Mouse (Mus musculus): ENCODE results near the gene Hist1h2ag.

Hist1h2ag gene

DNA sequence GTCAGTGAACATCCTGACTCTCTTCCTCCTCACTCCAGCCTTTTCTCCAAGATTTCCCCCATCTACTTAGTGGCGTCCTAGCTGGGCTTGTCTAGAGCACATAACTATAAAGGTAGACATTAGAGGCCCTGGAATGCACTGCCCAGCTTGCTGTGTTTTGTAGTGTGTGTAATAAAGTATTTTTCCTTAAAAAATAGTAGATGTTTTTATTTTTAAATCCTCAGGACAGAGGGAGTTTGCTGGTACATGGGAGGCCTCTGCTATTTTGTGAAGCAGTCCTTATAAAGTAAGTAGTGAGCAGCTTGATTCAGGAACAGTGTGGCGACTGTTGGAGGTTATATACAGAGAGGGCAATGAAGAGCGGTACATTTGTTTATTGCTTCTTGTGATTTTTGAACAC is 34.0 kb downstream of the Hist1h2ag start:
- no peak for ATAC-seq (ENCODE audit: low TSS enrichment)

DNA sequence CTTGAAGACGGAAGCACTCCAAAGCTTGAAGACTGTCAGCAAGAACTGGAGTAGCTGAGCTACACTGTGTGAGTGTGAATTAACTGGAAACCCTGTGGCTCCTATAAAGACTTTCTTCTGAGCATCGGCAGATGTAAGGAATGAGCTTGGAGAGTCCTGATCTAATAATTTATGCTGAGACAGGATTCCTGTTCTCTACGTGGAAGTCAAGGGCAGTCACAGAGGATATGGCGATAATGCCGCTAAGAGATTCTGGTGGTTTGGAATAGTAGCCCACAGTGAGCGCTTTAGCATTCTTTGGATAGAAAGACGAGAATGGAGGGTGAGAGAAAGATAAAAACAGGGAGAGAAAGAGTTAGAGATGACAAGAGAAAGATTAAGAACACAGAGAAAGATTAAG is 34.9 kb downstream of the Hist1h2ag start:
- ATAC-seq (ENCODE audit: low TSS enrichment), result no peak

DNA sequence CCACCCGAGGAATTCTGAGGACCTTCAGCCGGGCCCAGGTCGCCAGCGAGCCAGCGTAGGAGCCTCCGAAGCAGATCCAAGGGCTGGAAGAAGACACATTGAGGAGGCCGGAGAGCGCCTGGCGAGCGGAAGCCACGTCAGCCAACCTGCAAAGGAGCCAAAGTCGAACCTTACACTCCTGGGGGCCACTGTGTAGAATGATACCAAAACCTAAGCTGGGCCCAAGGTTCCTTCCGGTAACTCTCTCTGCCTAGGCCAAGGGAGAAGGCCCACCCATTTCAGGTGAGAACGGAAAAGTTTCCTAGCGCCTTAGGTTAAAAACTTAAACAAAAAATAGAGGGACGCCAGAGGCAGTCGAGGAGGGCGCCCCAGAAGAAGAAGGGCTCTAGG is 35.6 kb downstream of the Hist1h2ag start:
- ATAC-seq (ENCODE audit: low TSS enrichment), result no peak

DNA sequence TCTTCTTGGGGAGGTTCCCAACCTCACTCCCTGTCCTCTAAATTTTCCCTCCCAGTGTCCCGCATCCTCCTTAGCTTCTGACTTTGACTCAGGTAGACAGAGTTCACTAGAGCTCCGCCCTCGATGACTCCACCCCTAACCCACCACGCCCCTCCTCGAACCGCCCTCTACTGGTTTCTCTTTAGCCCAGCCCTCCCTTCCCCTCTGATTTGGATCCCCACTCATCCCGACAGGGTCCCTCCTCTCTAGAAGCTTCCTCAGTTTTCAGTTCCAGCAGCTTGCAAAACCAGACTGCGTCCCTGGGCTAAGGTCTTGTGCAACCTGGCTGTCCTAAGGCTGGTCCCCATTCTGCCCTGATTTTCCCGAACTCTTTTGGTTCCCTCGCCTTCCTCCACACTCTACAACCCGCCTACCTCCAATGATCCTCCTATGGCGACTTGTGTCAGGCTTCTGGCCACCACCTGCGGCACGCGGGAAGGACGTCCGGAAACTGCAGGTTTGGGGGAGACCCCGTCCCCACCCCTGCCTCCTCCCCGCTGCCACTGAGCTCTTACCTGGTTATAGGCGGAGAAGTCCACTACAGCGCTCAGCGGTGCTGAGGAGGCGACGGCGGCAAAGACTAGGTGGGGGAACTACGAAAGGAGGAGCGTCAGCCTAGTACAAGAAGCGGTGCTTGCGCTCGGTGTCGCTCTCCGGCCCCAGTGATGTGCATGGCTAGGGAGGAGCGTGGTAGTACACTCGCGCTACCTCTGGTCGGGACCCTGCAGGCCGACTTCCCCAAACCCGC is 36.2 kb downstream of the Hist1h2ag start:
- peak; percentile 74 for ATAC-seq (ENCODE audit: low TSS enrichment)

DNA sequence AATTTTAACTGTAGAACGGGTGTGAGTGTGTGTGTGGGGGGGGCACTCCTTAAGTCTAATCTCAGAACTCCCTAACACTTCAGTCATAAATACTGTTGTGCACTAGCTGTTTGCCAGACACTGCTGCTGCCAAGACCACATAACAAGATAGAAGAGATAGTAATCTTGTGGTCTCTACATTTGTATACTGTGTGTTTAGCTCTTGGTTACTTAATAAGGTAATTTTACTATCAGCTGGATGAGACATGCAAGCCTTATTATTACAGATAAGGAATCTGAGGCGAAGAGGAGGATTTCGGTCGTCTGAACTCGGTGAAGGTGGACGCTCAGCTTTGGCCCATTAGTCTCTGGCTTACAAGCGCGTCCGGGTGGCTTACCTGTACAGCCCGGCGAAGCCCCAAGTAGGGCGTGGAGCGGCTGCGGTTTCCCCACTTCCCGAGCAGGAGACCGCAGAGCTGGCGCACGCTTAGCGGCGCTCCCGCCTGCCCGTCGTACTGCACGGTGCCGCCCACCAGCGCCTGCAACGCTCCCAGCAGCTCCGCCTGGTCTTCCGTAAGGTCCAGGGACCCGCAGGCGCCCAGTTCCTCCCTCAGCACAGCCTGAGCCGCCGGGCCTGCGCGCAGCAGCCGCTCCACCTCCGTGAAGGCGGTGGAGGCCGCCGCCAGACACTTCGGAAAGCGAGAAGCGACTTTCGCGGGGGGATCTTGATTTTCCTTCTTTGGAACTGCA is 37.0 kb downstream of the Hist1h2ag start:
- ATAC-seq (ENCODE audit: low TSS enrichment), result peak; percentile 79

DNA sequence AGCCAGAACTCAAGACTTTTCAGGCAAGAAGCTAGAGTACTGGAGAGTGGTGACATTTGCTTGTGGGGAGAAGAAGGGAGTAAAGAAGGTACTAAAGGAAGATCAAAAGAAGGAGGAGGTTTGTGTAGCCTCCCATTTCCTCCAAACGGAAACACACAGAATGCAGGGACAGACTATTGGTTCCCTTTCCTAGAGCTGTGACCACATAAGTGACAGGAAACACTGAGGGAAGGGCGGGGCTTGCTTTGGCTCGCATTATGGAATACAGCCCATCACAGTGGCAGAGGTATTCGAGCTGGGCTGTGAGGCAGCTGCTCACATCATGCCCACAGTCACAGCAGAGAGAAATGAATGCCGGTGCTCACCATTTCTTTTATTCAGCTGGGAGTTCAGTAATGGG is 40.9 kb downstream of the Hist1h2ag start:
- no peak for ATAC-seq (ENCODE audit: low TSS enrichment)

DNA sequence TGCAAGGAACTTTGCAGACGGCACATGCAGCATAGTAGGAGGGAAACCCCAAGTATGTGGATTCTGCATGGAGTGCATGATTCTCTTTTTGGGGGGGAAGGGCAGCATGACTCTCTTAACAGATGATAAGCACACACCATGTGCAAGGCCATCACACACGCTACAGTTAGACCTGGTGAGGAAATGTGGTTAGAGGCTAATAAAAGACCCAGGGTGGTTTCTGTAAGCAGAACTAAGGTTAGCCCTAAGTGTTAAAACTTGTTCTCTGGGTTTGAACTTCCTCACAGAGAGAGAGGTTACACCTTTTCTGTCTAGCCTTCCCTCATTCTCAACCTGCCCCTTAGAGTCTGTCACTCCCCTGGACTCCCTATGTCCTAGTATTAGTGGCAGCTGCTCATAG is 41.4 kb downstream of the Hist1h2ag start:
- no peak for ATAC-seq (ENCODE audit: low TSS enrichment)

DNA sequence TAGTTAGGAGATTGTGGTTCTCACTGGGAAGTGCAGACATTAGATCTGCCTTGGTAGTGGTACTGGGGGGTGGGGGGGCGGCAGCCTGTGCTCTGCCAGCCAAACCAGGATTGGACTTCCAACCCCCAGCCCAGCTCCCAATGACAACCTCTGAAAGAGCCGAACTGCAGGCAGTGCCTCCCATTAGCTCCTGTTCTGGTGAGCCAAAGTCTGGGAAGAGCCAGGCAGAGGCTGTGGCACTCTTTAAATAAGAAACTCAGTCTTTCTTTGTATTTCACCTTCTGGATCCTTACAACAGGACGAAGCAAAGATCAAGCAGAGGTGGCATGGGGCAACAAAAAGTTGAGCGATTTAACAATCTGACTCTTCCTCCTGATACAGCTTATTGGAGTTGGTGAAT is 43.6 kb downstream of the Hist1h2ag start:
- ATAC-seq (ENCODE audit: low TSS enrichment), result no peak

DNA sequence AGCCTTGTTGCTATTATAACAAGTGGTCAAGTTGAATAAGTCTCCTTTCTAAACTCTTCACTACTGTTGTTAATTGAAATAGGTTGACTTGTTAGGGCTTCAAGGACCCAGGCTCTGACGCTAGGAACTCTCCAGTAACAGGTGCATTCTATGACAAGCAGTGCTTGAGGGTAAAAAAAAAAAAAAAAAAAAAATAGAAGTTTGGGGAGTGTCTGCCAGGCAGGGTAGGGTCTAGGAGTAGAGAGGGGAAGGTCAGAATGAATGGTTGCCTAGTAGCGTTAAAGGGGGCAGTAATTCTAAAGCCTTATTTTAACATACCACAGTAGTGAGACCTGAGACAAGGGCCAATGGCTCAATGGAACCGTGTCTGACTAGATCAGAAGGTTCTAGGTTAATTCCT is 44.3 kb downstream of the Hist1h2ag start:
- no peak for ATAC-seq (ENCODE audit: low TSS enrichment)

DNA sequence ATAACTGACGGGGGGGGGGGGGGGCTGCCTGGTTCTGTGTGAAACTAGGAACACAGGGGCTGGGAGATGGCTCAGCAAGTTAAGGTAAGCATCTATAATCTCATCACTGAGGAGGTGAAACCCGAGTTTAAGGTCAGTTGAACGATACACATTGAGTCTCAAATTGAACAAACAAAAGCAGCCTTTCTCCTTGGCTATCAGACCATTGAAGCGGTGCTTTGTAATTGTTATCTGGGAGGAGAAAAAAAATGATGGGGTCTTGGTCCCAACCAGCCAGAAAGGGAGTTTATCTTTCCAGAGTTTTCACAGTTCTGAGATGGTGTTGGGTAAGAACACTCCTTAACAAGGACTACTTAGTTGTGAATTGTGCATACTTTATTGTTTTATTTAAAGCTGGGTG is 44.9 kb downstream of the Hist1h2ag start:
- ATAC-seq (ENCODE audit: low TSS enrichment), result no peak

DNA sequence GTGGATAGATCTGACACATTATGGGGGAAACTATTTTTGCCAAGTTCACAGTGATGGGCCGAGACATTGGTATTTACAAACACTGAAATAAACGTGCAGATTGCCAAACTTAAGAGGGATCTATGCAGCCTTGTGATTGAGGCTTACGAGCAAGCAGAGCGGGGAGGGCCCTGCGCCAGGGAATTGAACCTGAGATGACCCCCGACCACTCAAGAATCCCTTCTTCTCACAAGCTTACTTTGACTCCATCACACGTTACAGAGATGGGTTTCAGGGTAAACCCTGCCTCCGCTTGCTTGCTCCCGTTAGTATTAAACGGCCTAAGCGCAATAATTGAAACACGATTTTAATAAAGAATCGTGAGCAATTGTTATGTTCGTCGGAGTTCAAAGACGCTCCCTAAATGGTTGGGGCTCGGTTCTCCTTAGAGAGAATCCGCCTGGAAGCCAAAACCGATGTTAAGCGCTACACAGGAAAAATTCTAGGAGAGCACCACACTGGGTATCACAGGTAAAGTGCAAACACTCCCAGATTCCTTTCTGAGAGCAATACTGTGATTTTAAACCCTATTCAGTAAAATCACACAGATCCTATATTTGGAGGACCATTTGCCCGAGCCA is 45.4 kb downstream of the Hist1h2ag start:
- ATAC-seq (ENCODE audit: low TSS enrichment), result no peak

DNA sequence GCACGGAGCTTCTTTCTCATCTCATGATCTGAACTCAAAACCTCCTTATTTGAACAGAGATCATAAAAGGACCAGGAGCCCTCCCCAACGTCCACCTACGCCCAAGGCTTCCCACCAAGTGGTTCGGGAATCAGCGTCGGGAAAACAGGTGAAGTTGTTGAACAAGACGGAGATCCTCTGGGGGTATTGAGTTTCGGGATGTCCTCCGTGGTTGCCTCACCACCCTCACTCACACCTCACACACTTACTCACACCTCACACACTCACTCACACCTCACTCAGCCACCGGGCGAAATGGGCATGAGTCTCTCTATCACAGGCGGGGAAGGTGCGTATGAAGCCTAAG is 45.9 kb downstream of the Hist1h2ag start:
- ATAC-seq (ENCODE audit: low TSS enrichment), result no peak

DNA sequence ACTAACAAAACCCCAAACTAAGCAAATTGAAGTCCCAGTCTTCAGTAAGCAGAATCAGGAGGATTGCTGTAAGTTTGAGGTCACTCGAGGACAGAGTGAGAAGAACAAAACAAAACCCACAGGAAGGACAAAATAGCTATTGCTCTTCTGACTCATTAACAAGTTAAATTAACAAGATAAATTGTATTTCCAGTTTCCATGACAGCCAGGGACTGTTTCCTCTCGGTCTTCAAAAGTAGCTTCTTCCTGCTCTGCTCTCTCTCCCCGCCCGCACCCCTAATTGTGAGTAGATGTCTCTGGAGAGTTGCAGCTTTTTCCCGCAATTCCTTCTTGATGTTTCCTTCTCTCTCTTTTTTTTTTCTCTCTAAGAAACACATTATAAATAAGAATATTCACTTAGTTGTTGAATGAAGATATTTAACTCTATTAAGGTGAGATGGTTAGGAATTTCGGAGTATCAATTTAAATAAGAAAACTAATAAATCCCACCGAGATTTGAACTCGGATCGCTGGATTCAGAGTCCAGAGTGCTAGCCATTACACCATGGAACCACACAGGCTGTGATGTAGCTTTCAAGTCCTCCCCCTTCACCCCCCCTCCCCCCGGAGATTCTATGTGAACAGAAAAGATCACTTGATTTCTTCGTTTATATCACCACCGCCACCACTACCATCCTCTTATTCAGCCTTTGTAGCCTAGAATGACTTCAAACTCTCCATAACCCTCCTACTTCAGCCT is 46.5 kb downstream of the Hist1h2ag start:
- no peak for ATAC-seq (ENCODE audit: low TSS enrichment)

DNA sequence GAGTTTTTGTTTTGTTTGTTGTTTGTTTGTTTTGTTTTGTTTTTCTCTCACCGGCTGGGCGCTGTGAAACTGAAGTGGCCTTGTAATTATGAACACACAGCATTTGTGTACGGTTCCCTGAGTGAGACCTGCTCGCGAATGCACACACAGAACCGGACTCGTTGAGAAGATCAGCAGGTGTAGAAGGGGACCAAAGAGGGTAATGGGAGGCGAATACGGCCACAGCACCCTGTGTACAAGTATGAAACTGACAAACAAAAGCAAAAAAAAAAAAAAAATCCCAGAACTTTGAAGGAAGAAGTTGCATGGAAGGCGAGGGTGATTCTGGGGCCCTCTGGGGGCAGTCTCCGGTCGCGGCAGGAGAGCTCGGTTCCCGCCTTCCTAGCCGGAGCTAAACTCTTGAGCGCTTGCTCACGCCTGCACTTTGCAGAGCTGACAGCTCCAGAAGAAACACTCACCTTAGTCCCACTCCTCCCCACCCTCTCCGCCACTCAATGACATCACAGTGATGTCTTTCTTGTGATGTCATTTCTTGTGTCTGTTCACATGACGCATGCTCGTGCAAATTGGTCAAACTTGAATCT is 47.3 kb downstream of the Hist1h2ag start:
- ATAC-seq (ENCODE audit: low TSS enrichment), result no peak

DNA sequence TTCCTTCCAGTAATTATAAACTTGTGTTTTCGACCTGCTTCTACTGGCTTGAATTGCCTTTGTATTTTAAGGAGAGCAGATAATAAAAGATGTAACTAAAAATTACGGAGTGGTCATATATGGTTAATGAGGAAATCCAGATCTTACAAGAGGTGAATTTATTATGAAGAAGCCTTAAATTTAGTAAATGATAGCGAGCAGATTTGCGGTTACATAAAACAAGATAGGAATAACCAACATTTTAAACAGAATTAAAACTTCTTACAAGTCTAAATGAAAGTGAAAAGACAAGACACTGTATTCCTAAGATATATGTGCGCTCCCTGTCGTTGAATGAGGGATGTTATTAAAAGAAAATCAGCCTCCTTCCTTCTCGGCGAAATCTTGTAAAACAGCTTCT is 47.8 kb downstream of the Hist1h2ag start:
- no peak for ATAC-seq (ENCODE audit: low TSS enrichment)

DNA sequence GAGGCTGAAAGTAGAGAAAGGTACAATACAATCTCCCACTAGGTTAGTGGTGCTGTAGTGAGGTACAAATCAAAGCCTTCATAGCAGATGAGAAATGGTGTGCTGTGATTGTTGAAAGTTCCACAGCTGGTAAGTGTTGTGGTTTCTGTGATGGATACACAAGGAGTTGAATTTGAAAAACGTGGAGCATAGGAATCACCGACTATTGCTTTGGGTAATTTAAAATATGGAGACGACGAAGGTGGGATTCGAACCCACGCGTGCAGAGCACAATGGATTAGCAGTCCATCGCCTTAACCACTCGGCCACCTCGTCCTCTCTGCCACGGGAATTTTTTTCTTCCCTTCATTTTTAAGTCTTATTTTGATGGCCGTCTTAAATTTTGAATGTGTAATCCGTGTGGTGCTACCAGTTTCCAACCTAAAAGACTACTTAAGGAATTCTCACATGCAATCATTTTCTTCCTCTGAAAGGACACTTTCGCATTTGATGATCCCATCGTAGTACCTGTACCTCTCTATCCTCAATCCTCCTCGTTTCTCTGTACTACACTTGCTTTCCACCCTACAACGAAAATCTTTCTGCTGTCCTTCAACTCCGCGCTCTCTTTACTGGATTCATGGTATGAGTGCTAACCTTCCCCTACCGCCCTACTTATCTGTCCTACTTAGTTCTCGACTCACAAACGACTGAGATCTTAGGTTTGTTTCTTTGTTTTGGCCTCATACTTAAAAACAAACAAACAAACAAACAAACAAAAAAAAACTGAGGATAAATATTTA is 48.6 kb downstream of the Hist1h2ag start:
- ATAC-seq (ENCODE audit: low TSS enrichment), result no peak

DNA sequence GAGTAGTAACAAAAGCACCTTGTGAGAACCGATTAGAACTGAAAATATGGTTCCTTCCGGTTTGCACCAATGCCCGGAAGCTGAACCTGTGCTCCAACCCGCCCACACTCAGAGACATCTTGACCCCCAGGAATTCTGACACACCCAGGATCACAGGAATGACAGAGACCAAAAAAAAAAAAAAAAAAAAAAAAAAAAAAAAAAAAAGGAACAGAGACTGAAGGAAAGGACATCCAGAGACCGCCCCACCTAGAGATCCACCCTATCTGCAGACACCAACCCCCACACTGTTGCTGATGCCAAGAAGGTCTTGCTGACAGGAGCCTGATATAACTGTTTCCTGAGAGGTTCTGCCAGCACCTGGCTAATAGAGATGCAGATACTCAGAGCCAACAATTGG is 50.2 kb downstream of the Hist1h2ag start:
- no peak for ATAC-seq (ENCODE audit: low TSS enrichment)

Data from frontal cortex, adult (tissue).